Mouse (Mus musculus): ENCODE measurements around the gene Slc26a10.
"Not testable (repeated sequence)": the region's sequence is repeated elsewhere in the genome, so short reads cannot be mapped to it uniquely, and the experiment has no call there.

Slc26a10 gene

DNA sequence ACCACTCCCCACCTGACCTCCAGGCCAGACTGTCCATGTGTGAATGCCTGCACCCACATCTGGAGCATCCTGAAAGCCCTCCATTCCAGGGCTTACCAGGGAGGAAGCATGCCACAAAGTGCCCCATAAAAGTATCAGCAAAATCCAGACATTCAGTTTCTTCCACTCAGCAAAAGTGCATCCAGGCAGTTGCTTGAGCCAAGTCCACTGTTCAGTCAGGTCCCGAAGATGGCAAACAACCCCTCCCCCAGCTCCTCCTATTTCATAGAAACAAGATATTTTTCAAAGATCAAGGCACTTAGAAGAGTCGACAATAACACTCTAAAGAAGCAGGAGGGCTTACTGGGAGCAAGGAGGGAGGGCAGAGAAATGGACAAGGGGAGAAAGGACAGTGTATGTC lies 18.0 kb upstream of the Slc26a10 start:
- DNase-seq (ENCODE audit: low spot score in 2 of 2): no peak

DNA sequence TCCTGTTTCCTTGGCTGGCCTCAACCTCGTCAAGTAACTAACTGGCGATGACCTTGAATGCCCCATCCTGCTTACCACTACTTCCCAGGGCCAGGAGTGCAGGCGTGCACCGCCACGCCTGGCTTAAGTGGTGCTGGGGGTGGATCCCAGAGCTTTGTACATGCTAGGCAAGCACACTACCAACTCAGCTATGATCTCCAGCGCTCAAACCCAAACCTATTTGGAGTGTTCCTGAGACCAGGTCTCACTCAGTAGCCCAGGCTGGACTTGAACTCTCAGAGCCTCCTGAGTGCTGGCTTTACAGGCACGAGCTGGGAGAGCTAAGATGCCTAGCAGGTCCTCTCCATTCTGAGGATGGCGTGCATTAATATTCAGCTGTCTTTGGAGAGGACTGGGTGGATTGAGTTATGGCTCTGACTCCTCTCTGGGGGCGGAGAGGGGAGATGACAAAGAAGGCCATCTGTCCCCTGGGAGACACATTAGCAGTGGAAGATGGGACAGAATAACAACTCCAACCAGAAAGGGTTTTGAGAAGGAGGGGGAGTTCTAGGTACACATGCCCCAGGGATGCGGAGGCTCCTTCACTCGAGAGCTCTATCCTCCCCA lies 17.2 kb upstream of the Slc26a10 start:
- no peak for DNase-seq (ENCODE audit: low spot score in 2 of 2)

DNA sequence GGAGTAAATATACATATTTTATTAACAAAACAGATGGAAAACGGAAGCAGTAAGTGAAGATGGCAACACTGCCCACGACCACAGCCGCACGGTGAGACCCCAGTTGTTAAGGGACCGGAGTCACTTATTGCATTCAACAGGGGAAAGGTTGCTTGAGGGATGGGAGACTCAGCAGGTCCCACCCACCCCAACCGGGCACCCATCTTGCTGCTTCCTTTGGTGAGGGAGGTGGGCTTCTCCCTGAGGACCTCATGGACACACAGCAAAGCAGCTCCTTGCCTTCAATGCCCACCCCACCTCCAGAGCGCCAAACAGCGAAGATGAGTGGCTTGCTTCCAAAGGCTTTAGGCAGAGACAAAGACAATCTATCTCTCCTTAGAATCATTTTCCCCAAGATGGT lies 16.7 kb upstream of the Slc26a10 start:
- DNase-seq (ENCODE audit: low spot score in 2 of 2): no peak

DNA sequence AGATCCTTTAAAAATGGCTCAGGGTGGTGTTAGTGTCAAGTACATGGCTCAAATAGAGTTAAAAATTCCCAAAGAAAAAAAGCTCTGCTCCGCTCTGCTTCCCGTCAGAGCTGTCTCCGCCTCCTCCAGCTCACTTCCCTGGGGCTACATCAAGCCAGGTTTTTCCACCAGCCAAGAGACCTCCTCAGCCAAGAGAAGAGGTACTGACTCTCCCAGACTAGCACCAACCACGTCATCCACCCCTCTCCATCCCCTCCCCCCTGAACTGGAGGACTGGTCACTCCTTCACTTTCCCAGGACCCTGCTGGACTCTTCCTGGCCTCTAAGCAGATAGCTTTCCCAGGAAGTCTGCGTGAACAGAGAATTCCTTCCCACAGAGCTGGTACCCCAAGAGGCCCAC lies 15.9 kb upstream of the Slc26a10 start:
- DNase-seq (ENCODE audit: low spot score in 2 of 2): peak; percentile 70 to 75

DNA sequence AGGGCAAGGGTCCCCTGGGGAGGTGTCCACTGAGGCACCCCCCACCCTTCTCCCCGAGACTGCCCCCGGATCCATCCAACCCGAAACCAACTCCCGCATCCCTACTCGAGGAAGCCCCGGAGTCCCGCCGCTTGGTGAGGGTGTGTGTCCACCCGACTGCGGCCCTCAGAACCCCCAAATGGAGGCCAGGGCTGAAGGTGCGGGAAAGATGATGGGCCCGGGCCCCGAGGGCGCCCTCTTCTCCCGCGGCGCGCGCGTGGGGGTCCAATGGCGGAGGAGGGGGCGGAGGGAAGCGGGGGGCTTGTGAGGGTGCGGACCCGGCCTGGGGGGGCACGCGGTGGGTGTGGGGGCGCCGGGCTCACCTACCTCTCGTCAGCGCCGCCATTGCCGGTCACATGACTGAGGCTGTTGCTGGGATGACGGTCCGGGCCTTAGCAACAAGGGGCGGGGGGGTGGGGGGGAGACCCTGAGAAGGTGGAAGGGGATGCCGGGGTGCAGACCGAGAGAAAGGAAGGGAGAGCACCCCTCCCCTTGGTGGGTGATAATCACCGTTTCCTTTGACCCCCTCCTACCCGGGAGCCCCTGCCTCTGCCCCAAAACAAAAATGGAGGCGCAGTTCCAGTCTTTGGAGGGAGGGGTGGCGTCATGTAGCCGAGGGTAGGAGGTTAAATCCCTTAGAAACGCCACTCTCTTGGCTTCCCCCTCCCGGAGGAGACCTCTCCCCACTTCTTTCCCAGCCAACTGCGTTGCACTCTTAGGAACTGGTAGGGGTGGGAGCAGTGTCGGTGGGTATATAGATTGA lies 15.1 kb upstream of the Slc26a10 start, which contains the start of gene Dtx3:
Gene Dtx3, minus strand, starts transcription at position 401 of the 802 bp plus-strand sequence.
- no peak for DNase-seq (ENCODE audit: low spot score in 2 of 2)

DNA sequence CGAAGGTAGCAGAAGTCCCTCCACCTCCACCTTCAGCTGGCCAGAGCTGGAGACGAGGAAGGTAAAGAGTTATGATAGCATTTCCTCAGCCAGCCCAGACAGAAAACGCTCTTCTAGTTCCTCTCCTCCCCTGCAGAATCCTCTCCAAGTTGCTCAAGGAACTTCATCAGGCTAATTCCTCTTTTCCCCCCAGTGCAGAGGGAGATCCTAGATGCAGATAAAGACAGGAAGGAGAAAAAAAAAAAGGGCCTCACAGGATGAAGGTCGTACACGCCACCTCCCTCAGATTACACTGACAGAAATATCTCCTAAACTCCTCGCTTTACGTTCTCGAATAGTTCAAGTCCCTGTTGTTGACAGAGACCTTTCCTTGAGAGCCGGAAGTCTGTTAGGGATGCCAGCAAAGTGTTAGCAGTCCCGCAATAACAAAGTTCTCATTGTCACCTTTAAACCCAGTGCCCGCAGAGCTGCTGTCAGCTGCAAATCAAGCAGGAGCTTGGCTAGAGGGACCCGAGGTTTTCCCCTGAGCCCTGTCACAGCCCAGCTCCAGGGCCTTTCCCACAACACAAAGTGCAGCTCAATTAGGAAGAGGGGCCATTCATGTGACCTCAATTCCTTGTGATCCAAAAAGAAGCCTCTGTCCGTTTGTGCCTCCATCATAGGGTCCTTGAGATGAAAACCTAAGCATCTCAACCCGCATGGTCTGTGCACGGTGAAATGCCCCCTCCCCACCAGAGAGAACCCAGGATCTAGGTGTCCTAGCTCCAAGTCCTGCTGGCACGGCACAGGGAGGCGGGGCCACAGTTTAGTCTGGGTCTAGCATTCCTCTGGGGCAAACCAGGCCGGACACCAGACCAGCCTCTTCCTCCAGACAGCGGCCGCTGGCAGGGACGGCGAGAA lies 14.2 kb upstream of the Slc26a10 start:
- DNase-seq (ENCODE audit: low spot score in 2 of 2): peak in 1 of 2 experiments; percentile 48

DNA sequence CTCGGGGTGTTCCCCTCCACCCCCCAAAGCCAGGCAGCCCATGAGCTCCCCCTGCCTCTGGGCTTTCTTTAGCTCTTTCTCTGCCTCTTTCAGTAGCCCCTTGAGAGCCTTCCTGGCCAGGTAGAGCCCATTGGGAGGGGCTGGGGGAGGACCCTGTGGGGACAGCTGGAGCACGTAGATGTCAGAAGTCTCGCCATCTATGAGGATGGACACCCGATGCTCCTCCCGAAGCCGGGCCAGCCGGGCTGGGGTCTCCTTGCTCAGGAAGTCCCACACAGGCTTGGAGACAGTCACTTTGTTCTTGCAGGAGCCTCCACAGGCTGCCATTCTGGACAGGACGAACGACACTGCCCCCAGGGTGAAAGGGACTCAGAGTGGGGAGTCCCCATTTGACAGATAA lies 12.6 kb upstream of the Slc26a10 start:
- no peak for DNase-seq (ENCODE audit: low spot score in 2 of 2)

DNA sequence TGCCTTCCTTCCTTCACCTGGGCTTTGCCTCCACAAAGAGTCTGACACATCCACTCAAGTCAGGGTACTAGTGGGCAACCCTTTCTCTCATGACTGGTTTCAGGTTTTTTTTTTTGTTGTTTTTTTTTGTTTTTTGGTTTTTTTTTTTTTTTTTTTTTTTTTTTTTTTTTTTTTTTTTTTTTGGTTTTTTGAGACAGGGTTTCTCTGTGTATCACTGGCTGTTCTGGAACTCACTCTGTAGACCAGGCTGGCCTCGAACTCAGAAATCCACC lies 11.5 kb upstream of the Slc26a10 start:
- not testable (repeated sequence) for DNase-seq (ENCODE audit: low spot score in 2 of 2)

DNA sequence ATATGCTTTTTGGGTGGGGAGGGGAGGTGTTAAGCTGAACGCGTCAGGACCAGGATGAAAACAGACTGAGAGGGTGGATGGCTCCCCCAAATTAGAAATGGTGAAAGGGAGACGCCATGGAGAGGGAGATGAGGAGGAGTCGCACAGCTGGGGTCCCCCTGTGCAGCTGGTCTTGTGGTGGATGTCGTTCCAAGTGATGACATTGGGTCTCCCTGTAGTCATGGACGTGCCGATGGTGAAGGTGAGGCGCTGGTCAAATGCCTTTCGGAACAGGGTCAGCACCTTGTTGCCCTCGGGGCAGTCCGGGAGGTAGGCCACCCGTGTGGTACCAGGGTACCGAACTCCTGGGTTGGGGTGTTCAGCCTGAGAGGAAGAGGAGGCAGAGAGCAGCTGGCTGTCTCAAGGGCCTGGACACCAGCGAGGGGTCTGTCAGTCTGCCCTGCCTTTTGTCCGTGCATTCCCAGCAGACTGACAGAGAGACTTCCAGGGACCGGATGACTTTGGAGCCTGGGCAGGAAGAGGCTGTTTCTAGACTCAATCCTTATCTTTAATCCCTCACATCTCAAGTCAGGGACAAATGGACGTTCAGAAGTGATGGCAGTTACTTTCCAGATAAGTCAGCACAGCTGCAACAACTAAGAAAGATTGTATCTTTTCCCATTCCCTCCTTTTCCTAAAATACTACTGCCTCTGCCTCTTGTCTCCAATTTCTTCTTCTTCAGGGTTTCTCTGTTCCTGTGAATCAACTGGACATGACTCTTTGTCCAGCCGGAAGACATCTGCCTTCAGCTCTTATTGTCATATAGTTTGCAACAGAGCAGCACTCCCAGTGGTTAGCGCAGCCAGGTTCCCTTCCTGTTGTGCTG lies 11.0 kb upstream of the Slc26a10 start:
- DNase-seq (ENCODE audit: low spot score in 2 of 2): no peak

DNA sequence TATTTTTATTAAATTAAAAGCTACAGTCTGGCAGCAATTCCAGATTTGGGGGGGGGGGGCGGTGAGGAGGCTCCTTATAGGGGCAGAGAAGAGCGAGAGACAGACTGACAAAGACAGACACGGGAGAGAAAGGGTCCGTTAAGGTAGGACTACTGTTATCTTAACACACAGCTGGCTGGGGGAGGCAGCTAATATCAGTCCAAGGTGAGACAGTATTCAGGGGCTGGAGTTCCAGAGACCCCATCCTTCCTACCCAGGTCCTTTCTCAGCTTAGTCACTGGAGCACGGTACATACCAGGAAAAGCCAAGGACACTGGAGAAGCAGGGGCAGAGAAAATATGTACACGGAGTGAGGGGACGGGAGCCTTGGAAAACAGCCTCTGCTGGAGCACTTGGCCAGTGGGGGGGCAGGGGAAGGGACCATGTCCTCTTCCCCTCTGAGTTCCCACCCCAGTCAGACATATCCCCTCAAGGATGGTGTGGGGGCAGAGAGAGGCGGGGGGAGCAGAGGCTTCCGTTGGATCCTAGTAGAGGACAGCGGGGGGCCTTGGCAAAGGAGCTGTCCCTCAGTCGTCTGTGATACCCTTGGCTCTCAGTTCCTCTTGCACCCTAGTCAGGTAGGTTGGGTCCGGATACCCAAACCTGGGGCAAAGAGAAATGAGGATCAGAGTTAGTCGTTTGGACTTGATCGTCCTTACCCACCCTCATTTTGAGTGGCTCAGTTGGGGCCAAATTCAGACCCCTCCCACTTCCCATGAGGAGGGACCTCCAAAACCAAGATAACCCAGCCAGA lies 10.1 kb upstream of the Slc26a10 start:
- DNase-seq (ENCODE audit: low spot score in 2 of 2): no peak

DNA sequence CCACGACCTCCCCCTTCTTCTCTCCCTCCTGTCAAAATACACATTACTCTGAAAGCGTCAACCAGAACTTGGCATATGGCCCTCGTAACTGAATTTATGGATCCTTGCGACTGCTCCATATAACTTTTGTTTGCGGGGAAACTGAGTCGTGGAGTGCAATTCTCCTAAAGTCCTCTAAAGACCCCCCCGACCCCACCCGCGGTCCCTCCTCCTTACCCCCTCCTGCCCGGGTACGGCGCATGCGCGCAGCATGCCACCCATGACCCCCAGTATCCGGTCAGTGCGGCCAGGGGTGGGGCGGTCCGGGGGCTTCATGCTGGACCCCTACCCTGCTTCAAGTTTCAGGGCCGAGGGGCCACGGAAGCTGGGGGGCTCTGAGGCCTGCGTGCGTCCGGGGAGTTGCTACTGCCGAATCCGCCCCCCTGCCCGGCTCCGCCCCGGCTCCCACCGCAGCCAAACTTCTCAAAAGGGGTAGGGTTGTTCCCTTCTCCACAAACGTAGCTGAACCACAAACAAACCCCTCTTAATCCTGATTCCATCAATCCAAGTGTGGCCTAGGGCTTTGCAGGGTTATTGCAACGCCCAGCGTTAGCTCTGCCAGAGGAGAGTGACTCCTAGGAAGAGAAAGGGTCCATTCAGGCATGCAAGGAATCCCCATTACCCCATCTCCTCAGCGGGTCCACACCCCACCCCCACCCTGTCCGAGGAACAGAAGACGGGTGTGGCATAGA lies 9.4 kb upstream of the Slc26a10 start, which contains the start of gene Arhgef25:
Gene Arhgef25, minus strand, starts transcription at position 433 of the 731 bp plus-strand sequence.
- DNase-seq (ENCODE audit: low spot score in 2 of 2): no peak

DNA sequence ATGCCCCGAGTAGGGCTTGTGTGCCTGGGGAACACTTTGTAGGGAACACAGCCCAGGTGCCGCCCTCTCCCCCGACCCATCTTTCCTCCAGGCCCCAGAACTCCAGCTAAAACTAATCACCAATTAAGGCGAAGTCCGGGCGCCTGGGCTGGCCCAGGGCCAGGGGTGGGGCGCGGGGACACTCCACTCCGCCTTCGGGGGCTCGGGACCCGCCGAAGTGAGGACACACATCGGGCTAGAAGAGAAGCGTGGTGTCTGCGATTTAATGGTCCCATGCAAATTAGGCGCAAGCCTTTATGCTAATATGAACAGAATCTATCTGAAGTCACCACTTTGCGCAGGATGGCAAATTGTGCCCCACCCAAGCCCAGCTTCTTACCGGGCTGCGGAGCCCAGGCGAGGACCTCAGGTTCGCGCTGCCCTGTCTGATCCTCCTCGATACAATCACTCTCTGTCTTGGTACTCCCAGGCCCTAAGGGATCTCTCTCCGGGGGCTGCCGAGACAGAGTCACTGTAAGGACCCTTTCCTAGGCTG lies 8.7 kb upstream of the Slc26a10 start:
- peak in 1 of 2 experiments; percentile 41 for DNase-seq (ENCODE audit: low spot score in 2 of 2)

DNA sequence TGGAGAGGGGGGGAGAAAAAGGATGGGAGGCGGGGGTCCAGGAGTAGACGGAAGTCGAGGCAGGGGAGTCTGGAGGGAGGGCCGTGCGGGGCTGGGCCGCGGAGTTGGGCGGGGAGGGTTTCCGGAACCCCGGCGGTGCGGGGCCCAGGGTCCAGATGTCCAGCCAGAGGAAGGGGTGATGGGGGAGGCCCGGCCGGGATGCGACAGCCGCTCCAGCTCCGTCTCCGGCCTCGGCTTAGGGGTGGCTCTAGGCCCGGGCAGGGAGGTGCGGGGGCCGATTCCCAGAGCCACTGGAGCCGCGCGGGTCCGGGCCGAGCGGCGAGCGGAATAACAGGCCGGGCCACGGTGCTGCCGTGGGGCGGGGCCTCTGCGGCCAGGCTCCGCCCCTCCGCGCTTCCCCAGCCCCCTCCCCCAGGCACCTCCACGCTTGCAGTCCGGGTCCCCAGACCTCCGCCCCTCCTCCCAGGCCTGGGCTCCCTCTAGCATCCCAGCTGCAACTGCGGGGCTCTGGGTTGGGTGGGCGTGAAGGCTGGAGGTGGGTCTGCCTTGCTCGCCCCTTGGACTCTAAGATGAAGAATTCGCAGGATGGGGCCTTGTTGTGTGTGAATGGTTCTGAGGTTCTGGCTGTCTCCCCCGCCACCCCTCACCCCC lies 8.1 kb upstream of the Slc26a10 start:
- DNase-seq (ENCODE audit: low spot score in 2 of 2): peak in 1 of 2 experiments; percentile 53

DNA sequence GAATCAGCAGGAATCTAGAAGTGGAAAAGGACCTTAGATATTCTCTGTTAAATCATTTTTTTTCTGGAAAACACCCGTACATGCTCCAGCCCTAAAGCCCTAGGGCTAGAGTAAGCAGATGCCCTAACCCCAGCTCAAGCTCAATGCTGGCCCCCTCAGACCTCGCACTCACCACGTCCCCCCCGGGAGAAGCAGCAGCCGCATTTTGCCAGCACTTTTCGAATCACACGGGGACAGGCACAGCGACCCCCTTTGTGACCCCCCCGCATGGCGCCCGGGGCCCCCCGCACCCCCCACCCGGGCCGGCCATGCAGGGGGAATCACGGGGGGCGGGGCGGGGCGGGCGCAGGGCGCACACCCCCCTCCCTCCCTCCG lies 7.6 kb upstream of the Slc26a10 start:
- no peak for DNase-seq (ENCODE audit: low spot score in 2 of 2)

DNA sequence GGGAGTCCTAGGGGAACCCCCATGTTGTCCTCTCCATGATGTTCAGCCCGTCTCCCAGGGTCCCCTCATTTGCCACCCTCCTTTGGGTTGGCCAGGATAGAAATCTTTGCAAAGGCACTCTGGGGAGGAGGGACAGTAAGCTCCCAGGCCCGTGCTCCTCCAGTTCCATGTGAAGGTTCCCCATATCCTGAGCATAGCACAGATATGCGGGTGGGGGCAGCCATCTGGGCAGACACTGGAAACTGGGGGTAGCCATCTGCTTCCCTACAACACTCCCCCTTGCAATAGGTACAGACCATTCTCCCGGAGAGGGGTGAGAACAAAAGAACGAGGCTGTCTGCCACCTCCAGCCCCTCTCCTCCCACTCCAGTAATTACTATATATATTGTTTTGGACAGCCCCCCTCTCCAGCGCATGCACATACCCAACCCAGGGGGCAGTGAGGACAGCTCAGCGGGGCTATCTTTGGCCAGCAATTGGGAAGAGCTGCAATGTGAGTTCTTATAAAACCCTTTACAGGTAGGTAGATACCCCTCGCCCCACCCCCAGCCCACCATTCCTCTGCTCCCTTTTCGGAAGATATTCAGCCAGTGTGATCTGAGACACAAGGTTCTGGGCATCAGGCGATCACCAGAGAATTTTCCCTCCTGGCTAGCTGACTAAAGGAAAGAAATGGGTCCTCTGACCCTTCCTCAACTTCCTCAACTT lies 7.1 kb upstream of the Slc26a10 start:
- DNase-seq (ENCODE audit: low spot score in 2 of 2): peak; percentile 74 to 85

DNA sequence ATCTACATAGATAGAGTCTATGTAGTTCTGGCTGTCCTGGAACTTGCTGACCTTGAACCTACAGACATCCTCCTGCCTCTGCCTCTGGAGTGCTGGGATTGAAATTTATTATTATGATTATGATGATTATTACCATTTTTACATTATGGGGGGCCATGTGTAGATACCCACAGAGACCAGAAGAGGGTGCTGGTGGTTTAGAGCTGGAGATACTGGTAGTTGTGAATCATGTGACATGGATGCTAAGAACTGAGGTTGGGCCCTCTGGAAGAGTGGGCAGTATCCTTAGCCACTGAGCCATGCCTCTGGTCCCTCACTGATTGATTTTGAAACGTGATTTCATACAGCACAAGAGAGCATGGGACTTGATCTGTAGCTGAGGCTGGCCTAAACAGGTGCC lies 6.0 kb upstream of the Slc26a10 start:
- no peak for DNase-seq (ENCODE audit: low spot score in 2 of 2)

DNA sequence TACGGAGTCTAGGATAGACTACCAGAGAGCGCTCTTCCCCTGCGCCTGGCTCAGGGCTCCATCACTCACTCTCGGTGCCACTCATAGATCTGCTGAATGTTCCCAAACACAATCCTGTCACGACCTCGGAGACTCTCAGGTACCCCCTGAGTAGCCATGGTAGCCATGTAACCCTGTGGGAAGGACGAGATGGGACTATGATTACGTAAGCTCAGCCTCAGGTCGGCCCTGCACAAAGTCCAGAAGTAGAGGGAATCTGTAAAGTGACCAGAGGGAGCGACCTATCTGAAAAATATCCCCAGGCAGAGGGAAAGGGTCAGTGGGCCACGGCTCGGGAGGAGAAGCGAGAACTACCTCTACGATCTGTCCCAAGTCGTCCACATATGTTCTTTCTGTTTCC lies 5.1 kb upstream of the Slc26a10 start:
- DNase-seq (ENCODE audit: low spot score in 2 of 2): no peak

DNA sequence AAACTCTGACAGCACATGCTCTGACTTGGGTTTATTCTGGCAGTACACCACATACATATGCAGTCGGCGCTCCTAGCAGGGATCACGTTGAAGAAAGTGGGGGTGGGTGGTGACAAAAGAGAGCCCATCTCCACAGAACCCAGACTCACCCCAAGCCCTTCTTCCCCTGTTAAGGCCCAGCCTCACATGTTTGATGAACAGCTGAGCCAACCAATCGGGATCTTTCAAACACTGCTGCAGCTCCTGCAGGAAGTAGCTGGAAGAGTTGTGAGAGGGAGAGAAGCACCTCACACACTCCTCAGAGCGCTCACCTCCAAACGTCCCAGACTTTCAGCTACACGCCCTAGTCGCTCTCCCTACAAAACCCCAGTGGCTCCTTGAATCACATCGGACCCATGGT lies 4.7 kb upstream of the Slc26a10 start:
- DNase-seq (ENCODE audit: low spot score in 2 of 2): no peak

DNA sequence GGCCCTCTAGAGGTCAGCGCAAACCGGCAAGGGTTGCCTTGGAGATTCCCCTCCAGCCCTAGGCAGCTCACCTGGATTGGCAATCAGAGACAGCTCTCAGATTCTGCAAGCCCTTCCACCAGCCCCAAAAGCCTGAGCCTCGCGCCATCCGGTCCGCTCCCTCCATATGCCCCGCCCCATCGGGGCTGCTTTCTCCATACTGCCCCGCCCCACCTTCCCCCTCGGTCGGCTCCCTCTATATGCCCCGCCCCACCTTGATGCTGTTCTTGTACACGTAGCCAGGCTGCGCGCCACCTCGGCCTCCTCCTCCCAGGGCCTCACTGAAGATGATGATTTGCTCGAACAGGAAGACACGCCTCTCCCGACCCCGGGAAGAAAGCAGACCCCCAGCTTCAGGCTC lies 3.3 kb upstream of the Slc26a10 start:
- DNase-seq (ENCODE audit: low spot score in 2 of 2): no peak
